Mouse (Mus musculus): Measurements from ENCODE around the gene Inpp5d. TPM values are rescaled to one million over a fixed set of nuclear protein-coding genes. Genes with fewer than 3 reads are reported as not detected.

Gene Inpp5d
- polyA plus RNA-seq, 1 experiment from 2014 or later, result 3.3 TPM

GRCm38 (mm10) chr1:87626344-87626743 lies 6.2 kb downstream of the Inpp5d start:
- Histone ChIP-seq H3K9me3 (no peaks in the 10 kb centered on the region), H3K4me2 (replicated peaks) (no peak overlapping the region), H3K27me3 (replicated peaks) (no peaks in the 10 kb centered on the region), H3K36me3 (no peaks in the 10 kb centered on the region), H3K4me1 (no peaks in the 10 kb centered on the region), H3K9ac (no peak overlapping the region), H3K4me3 (no peak overlapping the region), H3K27ac (no peak overlapping the region)
- WGBS, result 52% methylated on average over 2 of the region's 2 CpGs
- ATAC-seq (ENCODE audit: low FRiP score, low read depth), result no peak

DNA sequence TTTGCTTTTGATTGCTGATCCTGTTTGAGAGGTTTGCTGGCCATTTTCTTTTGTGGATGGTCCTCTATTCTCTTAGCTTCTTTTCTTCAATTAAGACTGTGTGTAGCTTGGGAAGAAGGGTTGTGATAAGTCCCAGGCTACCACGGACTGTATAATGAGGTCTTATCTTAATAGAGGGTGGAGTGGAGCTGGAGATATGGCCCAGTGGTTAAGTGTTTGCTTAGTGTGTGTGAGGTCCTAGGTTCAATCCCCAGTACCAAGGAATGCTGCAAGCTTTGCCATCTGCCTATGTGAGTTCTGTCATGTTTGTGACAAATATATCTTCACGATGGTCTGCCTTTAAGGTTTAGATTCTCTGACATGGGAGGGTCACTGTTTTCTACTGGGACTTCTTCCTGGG lies 8.0 kb downstream of the Inpp5d start:
- H3K4me3 ChIP-seq, result no peak overlapping the region
- no peak for ATAC-seq (ENCODE audit: low FRiP score, low read depth)
- H3K4me2 ChIP-seq (replicated peaks), result no peak overlapping the region
- no peak overlapping the region for H3K27ac ChIP-seq
- no peak overlapping the region for H3K9ac ChIP-seq
- no peaks in the 10 kb centered on the region for H3K9me3 ChIP-seq
- H3K27me3 ChIP-seq (replicated peaks), result no peaks in the 10 kb centered on the region
- WGBS, result 83% methylated on average over 2 of the region's 2 CpGs
- no peaks in the 10 kb centered on the region for H3K36me3 ChIP-seq
- no peaks in the 10 kb centered on the region for H3K4me1 ChIP-seq

GRCm38 (mm10) chr1:87631584-87631983 lies 11.5 kb downstream of the Inpp5d start:
- no peak for ATAC-seq (ENCODE audit: low FRiP score, low read depth)
- Histone ChIP-seq H3K27me3 (replicated peaks) (no peaks in the 10 kb centered on the region), H3K4me3 (no peak overlapping the region), H3K9me3 (no peaks in the 10 kb centered on the region), H3K27ac (no peak overlapping the region), H3K36me3 (no peaks in the 10 kb centered on the region), H3K9ac (no peak overlapping the region), H3K4me2 (replicated peaks) (no peak overlapping the region), H3K4me1 (no peaks in the 10 kb centered on the region)
- 82% methylated on average over 10 of the region's 10 CpGs for whole genome bisulfite sequencing

DNA sequence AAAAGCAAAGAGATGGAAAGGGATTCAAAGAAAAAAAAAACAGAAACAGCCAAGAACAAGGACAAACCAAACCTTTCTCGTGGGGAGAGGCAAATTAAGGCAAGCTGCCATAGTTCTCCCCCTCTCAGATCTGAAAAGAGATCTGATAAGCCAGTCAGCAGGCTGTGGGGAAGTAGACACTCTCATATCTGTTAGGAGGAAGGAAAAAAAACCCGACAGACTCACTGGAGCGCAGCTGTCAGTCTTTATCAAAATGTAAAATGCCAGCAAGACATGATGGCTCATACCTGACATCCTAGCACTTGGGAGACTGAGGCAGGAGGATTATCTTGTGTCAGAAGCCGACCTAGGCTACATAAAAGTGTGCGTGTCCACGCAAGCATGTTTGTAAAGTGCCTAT lies 12.1 kb downstream of the Inpp5d start:
- Histone ChIP-seq H3K27ac (no peak overlapping the region), H3K27me3 (replicated peaks) (no peaks in the 10 kb centered on the region), H3K4me2 (replicated peaks) (no peak overlapping the region), H3K9ac (no peak overlapping the region), H3K4me3 (no peak overlapping the region), H3K36me3 (no peaks in the 10 kb centered on the region), H3K4me1 (no peaks in the 10 kb centered on the region), H3K9me3 (no peaks in the 10 kb centered on the region)
- ATAC-seq (ENCODE audit: low FRiP score, low read depth), result no peak
- WGBS, result 79% methylated on average over 6 of the region's 6 CpGs

DNA sequence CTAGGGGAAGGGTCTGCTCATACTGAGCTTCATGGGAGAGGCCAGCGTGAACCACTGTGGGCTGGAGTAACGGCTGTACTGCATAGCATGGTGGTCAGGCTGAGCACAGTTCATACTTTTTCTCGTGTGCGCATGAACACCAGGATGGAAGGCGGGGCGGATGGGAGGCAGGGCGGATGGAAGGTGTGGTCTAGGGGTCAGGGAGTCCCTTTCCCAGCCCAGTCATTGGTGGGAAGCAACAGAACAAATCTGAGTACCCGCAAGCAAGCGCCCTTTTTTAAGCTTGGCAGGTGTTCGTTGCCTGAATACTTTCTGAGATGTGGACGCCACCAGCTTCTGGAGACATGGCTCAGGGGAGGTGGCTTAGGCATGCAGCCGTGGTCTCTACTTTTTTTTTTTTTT lies 16.6 kb downstream of the Inpp5d start:
- H3K27ac ChIP-seq, result no peak overlapping the region

DNA sequence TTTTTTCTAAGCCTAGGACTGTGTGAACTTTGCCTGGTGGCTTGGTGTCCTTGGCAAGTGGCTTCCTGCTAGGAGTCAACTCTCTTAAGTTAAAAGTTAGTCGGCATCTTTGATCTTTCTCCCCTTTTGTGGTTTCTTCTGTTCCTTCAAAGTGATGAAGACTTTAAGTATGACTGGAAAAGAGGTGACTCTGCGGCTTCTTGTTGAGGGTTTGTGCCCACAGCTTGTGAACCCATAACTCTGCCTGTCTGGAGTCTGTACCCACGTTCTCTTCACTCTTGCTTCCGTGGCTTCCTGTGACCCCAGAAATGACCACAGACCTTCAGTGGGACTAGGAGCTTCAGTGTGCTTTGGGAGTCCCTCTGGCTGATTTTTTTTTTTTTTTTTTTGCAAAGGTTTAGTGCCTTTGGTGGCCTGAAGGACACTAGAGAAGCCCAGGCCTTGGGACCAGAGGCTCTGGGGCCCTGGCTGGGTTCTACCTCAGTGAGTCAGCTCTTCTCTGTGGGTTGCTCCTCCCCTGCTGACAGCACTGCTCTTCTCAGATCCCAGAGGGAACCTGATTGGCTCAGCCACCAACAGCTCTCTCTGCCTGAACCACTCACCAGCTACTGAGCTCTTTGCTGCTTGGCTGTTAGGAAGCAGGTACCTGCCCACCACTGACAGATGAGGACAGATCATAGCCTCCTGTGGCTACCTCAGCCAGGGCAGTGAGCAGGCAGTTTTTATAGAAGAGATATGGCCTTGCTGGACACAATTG lies 17.2 kb downstream of the Inpp5d start:
- H3K9ac ChIP-seq, result no peak overlapping the region
- no peaks in the 10 kb centered on the region for H3K27me3 ChIP-seq (replicated peaks)
- H3K4me3 ChIP-seq, result no peak overlapping the region
- no peaks in the 10 kb centered on the region for H3K9me3 ChIP-seq
- 86% methylated on average over 4 of the region's 4 CpGs for WGBS
- H3K4me2 ChIP-seq (replicated peaks), result no peak overlapping the region
- no peaks in the 10 kb centered on the region for H3K36me3 ChIP-seq
- H3K4me1 ChIP-seq, result no peaks in the 10 kb centered on the region
- no peak for ATAC-seq (ENCODE audit: low FRiP score, low read depth)
- no peak overlapping the region for H3K27ac ChIP-seq

More for the DNA sequence above, 16.6 kb downstream of the Inpp5d start:
- Histone ChIP-seq H3K4me2 (replicated peaks) (no peak overlapping the region), H3K36me3 (no peaks in the 10 kb centered on the region), H3K4me3 (no peak overlapping the region), H3K27me3 (replicated peaks) (no peaks in the 10 kb centered on the region), H3K4me1 (no peaks in the 10 kb centered on the region), H3K9me3 (no peaks in the 10 kb centered on the region), H3K9ac (no peak overlapping the region)
- ATAC-seq (ENCODE audit: low FRiP score, low read depth), result no peak
- 90% methylated on average over 12 of the region's 12 CpGs for WGBS

DNA sequence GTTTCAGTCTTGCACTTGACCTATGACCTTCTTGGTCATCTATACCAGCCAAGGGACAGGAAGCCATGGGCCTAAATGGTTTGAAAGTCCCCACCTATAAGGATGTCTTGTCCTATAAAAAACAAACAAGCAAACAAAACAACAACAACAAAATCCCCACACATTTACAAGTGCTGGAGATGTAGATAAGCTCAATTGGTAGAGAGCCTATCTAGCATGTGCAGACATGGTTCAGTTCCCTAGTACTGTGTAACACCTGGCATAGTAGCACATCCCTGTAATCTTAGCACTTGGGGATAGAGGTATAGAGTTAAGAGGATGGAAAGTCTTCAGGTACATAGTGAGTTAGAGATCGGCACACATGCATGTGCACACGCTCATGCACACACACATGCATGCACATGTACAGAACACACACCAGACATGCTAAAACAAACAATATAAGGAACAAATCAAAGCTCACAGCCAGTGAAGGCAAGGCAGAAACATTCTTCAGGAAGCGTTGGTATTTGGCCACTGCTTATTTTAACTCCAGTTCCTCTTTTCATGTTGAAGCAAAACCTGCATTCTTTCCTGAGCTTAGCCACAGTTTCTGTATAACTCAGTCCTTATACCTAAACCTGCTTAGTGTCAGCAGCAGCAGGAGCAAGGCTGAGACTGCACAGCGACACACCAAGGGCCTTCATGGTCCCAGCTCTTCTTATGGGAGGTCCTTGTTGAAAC lies 17.9 kb downstream of the Inpp5d start:
- Histone ChIP-seq H3K27ac (no peak overlapping the region), H3K4me2 (replicated peaks) (no peak overlapping the region), H3K9me3 (no peaks in the 10 kb centered on the region), H3K4me1 (no peaks in the 10 kb centered on the region), H3K9ac (no peak overlapping the region), H3K36me3 (no peaks in the 10 kb centered on the region), H3K4me3 (no peak overlapping the region), H3K27me3 (replicated peaks) (no peaks in the 10 kb centered on the region)
- WGBS, result 92% methylated on average over 4 of the region's 4 CpGs
- no peak for ATAC-seq (ENCODE audit: low FRiP score, low read depth)

GRCm38 (mm10) chr1:87639724-87640123 lies 19.6 kb downstream of the Inpp5d start:
- Histone ChIP-seq H3K27ac (no peak overlapping the region), H3K4me3 (no peak overlapping the region)

GRCm38 (mm10) chr1:87640165-87640661 lies 20.1 kb downstream of the Inpp5d start:
- Histone ChIP-seq H3K4me2 (replicated peaks) (no peak overlapping the region), H3K4me3 (no peak overlapping the region), H3K27me3 (replicated peaks) (no peaks in the 10 kb centered on the region), H3K4me1 (no peaks in the 10 kb centered on the region), H3K9ac (no peak overlapping the region), H3K36me3 (no peaks in the 10 kb centered on the region), H3K27ac (no peak overlapping the region), H3K9me3 (no peaks in the 10 kb centered on the region)
- WGBS, result 79% methylated on average over 17 of the region's 17 CpGs
- no peak for ATAC-seq (ENCODE audit: low FRiP score, low read depth)

More at GRCm38 (mm10) chr1:87639724-87640123, 19.6 kb downstream of the Inpp5d start:
- Histone ChIP-seq H3K9ac (no peak overlapping the region), H3K9me3 (no peaks in the 10 kb centered on the region), H3K4me2 (replicated peaks) (no peak overlapping the region), H3K27me3 (replicated peaks) (no peaks in the 10 kb centered on the region), H3K36me3 (no peaks in the 10 kb centered on the region), H3K4me1 (no peaks in the 10 kb centered on the region)
- no peak for ATAC-seq (ENCODE audit: low FRiP score, low read depth)
- WGBS, result 86% methylated on average over 8 of the region's 8 CpGs

DNA sequence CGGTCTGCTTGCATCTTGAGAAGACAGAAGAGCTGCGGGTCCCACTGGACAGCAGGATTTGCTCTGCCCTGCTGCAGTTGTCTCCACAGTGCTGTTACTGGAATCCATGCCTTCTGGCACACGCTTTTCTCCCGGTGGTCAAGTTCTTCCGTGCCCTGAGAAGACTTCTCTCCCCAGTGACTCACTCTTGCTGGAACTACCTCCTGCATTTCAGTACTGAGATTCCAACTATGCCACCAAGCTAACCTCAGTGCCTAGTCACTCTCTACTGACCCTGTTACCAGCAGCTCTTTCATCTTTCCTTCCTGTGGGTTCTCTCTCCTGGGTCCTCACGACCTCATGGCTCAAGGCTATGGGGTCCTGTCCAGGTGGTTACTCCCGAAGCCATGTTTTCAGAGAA lies 22.9 kb downstream of the Inpp5d start:
- ATAC-seq (ENCODE audit: low FRiP score, low read depth), result no peak
- Histone ChIP-seq H3K9me3 (no peaks in the 10 kb centered on the region), H3K4me2 (replicated peaks) (no peak overlapping the region), H3K9ac (no peak overlapping the region), H3K27ac (no peak overlapping the region), H3K27me3 (replicated peaks) (no peaks in the 10 kb centered on the region), H3K4me1 (no peaks in the 10 kb centered on the region), H3K36me3 (no peaks in the 10 kb centered on the region), H3K4me3 (no peak overlapping the region)
- WGBS, result 88% methylated on average over 7 of the region's 7 CpGs

DNA sequence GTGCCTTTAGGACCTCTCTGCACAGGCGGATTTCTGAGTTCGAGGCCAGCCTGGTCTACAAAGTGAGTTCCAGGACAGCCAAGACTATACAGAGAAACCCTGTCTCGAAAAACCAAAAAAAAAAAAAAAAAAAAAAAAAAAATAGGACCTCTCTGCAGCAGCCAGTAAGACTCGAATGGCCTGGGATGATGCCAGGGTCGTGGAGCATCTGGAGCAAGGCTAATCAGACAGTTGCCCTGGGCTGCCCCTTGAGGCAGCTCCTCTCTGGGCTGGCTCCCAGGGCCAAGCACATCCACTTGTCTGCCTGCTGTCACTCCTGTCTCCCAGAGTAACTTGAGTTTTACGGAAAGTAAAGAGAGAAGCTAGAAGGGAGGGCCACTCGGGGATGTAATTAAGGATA lies 24.9 kb downstream of the Inpp5d start:
- WGBS, result 73% methylated on average over 7 of the region's 7 CpGs
- Histone ChIP-seq H3K9ac (no peak overlapping the region), H3K9me3 (no peaks in the 10 kb centered on the region), H3K4me1 (no peaks in the 10 kb centered on the region), H3K27me3 (replicated peaks) (no peaks in the 10 kb centered on the region), H3K4me2 (replicated peaks) (no peak overlapping the region), H3K36me3 (no peaks in the 10 kb centered on the region), H3K4me3 (no peak overlapping the region), H3K27ac (no peak overlapping the region)
- ATAC-seq (ENCODE audit: low FRiP score, low read depth), result no peak

- Histone ChIP-seq H3K36me3 (no peaks in the 10 kb centered on the region), H3K27me3 (replicated peaks) (no peaks in the 10 kb centered on the region), H3K9me3 (no peaks in the 10 kb centered on the region), H3K4me3 (no peak overlapping the region), H3K9ac (no peak overlapping the region), H3K4me1 (no peaks in the 10 kb centered on the region), H3K27ac (no peak overlapping the region), H3K4me2 (replicated peaks) (no peak overlapping the region)
- ATAC-seq (ENCODE audit: low FRiP score, low read depth), result no peak
- WGBS, result 88% methylated on average over 6 of the region's 6 CpGs
Observed at GRCm38 (mm10) chr1:87645748-87646147, 25.6 kb downstream of the Inpp5d start.
